Mouse (Mus musculus): ENCODE measurements around the gene Rgl1. TPM values are rescaled to one million over a fixed set of nuclear protein-coding genes. Genes with fewer than 3 reads are reported as not detected.

Gene Rgl1
- polyA plus RNA-seq, 1 experiment, result 11.9 TPM

GRCm38 (mm10) chr1:152721535-152722198 is 44.5 kb downstream of the Rgl1 start:
- Histone ChIP-seq H3K4me3 (ENCODE audit: insufficient read depth, low read length) (no peak overlapping the region), H3K4me1 (ENCODE audit: control insufficient read depth, insufficient read depth, low read length) (peaks cover 15% of the 10 kb centered on the region), H3K27ac (ENCODE audit: insufficient read depth, low read depth, low read length) (no peak overlapping the region)
- TF ChIP-seq POLR2A (IDR thresholded peaks at IDR 0.05; ENCODE audit: borderline replicate concordance, low read depth, low read length), result no peak
- no peak for TF ChIP-seq CTCF (IDR thresholded peaks at IDR 0.05; ENCODE audit: low read depth, low read length)

- Histone ChIP-seq H3K4me3 (ENCODE audit: insufficient read depth, low read length) (no peak overlapping the region), H3K27ac (ENCODE audit: insufficient read depth, low read depth, low read length) (no peak overlapping the region), H3K4me1 (ENCODE audit: control insufficient read depth, insufficient read depth, low read length) (peaks cover 15% of the 10 kb centered on the region)
- TF ChIP-seq POLR2A (IDR thresholded peaks at IDR 0.05; ENCODE audit: borderline replicate concordance, low read depth, low read length) (no peak), CTCF (IDR thresholded peaks at IDR 0.05; ENCODE audit: low read depth, low read length) (no peak)
These were observed 45.2 kb downstream of the Rgl1 start for GRCm38 (mm10) chr1:152720969-152721368.

- TF ChIP-seq POLR2A (IDR thresholded peaks at IDR 0.05; ENCODE audit: borderline replicate concordance, low read depth, low read length) (no peak), CTCF (IDR thresholded peaks at IDR 0.05; ENCODE audit: low read depth, low read length) (no peak)
- peaks cover 18% of the 10 kb centered on the region for H3K4me1 ChIP-seq (ENCODE audit: control insufficient read depth, insufficient read depth, low read length)
- H3K4me3 ChIP-seq (ENCODE audit: insufficient read depth, low read length), result no peak overlapping the region
- no peak overlapping the region for H3K27ac ChIP-seq (ENCODE audit: insufficient read depth, low read depth, low read length)
These were observed 48.0 kb downstream of the Rgl1 start for GRCm38 (mm10) chr1:152718200-152718599.

GRCm38 (mm10) chr1:152717329-152717728 is 48.8 kb downstream of the Rgl1 start:
- TF ChIP-seq POLR2A (IDR thresholded peaks at IDR 0.05; ENCODE audit: borderline replicate concordance, low read depth, low read length) (no peak), CTCF (IDR thresholded peaks at IDR 0.05; ENCODE audit: low read depth, low read length) (no peak)
- no peak overlapping the region for H3K4me3 ChIP-seq (ENCODE audit: insufficient read depth, low read length)
- peaks cover 18% of the 10 kb centered on the region for H3K4me1 ChIP-seq (ENCODE audit: control insufficient read depth, insufficient read depth, low read length)
- no peak overlapping the region for H3K27ac ChIP-seq (ENCODE audit: insufficient read depth, low read depth, low read length)

- H3K4me1 ChIP-seq (ENCODE audit: control insufficient read depth, insufficient read depth, low read length), result peaks cover 8% of the 10 kb centered on the region; the same call in 1 of the 2 replicates
- H3K4me3 ChIP-seq (ENCODE audit: insufficient read depth, low read length), result no peak overlapping the region
- TF ChIP-seq POLR2A (IDR thresholded peaks at IDR 0.05; ENCODE audit: borderline replicate concordance, low read depth, low read length) (no peak), CTCF (IDR thresholded peaks at IDR 0.05; ENCODE audit: low read depth, low read length) (no peak)
- no peak overlapping the region for H3K27ac ChIP-seq (ENCODE audit: insufficient read depth, low read depth, low read length)
These were observed 51.7 kb downstream of the Rgl1 start for GRCm38 (mm10) chr1:152714405-152714804.

GRCm38 (mm10) chr1:152713924-152714323 is 52.2 kb downstream of the Rgl1 start:
- TF ChIP-seq POLR2A (IDR thresholded peaks at IDR 0.05; ENCODE audit: borderline replicate concordance, low read depth, low read length) (no peak), CTCF (IDR thresholded peaks at IDR 0.05; ENCODE audit: low read depth, low read length) (no peak)
- H3K27ac ChIP-seq (ENCODE audit: insufficient read depth, low read depth, low read length), result no peak overlapping the region
- H3K4me1 ChIP-seq (ENCODE audit: control insufficient read depth, insufficient read depth, low read length), result peaks cover 8% of the 10 kb centered on the region; the same call in 1 of the 2 replicates
- no peak overlapping the region for H3K4me3 ChIP-seq (ENCODE audit: insufficient read depth, low read length)

GRCm38 (mm10) chr1:152711037-152711436 is 55.1 kb downstream of the Rgl1 start:
- H3K4me1 ChIP-seq (ENCODE audit: control insufficient read depth, insufficient read depth, low read length), result peaks cover 3% of the 10 kb centered on the region; the same call in 1 of the 2 replicates
- TF ChIP-seq POLR2A (IDR thresholded peaks at IDR 0.05; ENCODE audit: borderline replicate concordance, low read depth, low read length) (no peak), CTCF (IDR thresholded peaks at IDR 0.05; ENCODE audit: low read depth, low read length) (no peak)

GRCm38 (mm10) chr1:152707560-152707959 is 58.6 kb downstream of the Rgl1 start:
- TF ChIP-seq POLR2A (IDR thresholded peaks at IDR 0.05; ENCODE audit: borderline replicate concordance, low read depth, low read length) (no peak), CTCF (IDR thresholded peaks at IDR 0.05; ENCODE audit: low read depth, low read length) (no peak)
- Histone ChIP-seq H3K4me3 (ENCODE audit: insufficient read depth, low read length) (no peak overlapping the region), H3K27ac (ENCODE audit: insufficient read depth, low read depth, low read length) (no peak overlapping the region), H3K4me1 (ENCODE audit: control insufficient read depth, insufficient read depth, low read length) (peaks cover 10% of the 10 kb centered on the region)

More at GRCm38 (mm10) chr1:152711037-152711436, 55.1 kb downstream of the Rgl1 start:
- no peak overlapping the region for H3K4me3 ChIP-seq (ENCODE audit: insufficient read depth, low read length)
- no peak overlapping the region for H3K27ac ChIP-seq (ENCODE audit: insufficient read depth, low read depth, low read length)

GRCm38 (mm10) chr1:152703941-152704340 is 62.2 kb downstream of the Rgl1 start:
- H3K27ac ChIP-seq (ENCODE audit: insufficient read depth, low read depth, low read length), result no peak overlapping the region
- no peak for TF ChIP-seq POLR2A (IDR thresholded peaks at IDR 0.05; ENCODE audit: borderline replicate concordance, low read depth, low read length)
- no peak for TF ChIP-seq CTCF (IDR thresholded peaks at IDR 0.05; ENCODE audit: low read depth, low read length)
- H3K4me3 ChIP-seq (ENCODE audit: insufficient read depth, low read length), result no peak overlapping the region
- H3K4me1 ChIP-seq (ENCODE audit: control insufficient read depth, insufficient read depth, low read length), result peaks cover 10% of the 10 kb centered on the region

- Histone ChIP-seq H3K4me3 (ENCODE audit: insufficient read depth, low read length) (no peak overlapping the region), H3K4me1 (ENCODE audit: control insufficient read depth, insufficient read depth, low read length) (peaks cover 14% of the 10 kb centered on the region), H3K27ac (ENCODE audit: insufficient read depth, low read depth, low read length) (no peak overlapping the region)
- no peak for TF ChIP-seq POLR2A (IDR thresholded peaks at IDR 0.05; ENCODE audit: borderline replicate concordance, low read depth, low read length)
- no peak for TF ChIP-seq CTCF (IDR thresholded peaks at IDR 0.05; ENCODE audit: low read depth, low read length)
These were observed 63.2 kb downstream of the Rgl1 start for GRCm38 (mm10) chr1:152702920-152703319.

All from bone marrow macrophage, adult 2 months (primary cell).